Mouse (Mus musculus) embryonic facial prominence, embryonic 11.5 days (tissue): ENCODE measurements at regions not wholly inside any gene's neighbourhood (a gene's known extent, or its start where the extent isn't known, plus 50 kb on each side); places are given as distances from the start of the nearest gene placed in this dataset.

Experiments
- ATAC-seq: fragments of 200-750 bp; cut with Nextera tagmentation; replicated peaks from 2 replicates; pipeline ENCODE4 v1.8.0; 2017; ENCODE audit warnings: low read depth; ENCODE audit not compliant: insufficient number of reproducible peaks, low FRiP score, low TSS enrichment
- DNase-seq: peaks from one replicate; pipeline ENCODE4 v3.0.0-alpha.2; 2015; ENCODE audit warnings: low spot score
- H3K27ac ChIP-seq: fragments of 300-500 bp; sonication (generic); replicated peaks from 2 replicates; pipeline ENCODE4 v1.5.1; 2014; ENCODE audit warnings: mild to moderate bottlenecking, low read depth, low read length, control low read depth
- H3K27me3 ChIP-seq: fragments of 300-500 bp; sonication (generic); 2 replicates; pipeline ENCODE4 v1.6.1; 2014; ENCODE audit warnings: mild to moderate bottlenecking, low read length, moderate library complexity, mixed read lengths; ENCODE audit not compliant: control insufficient read depth, insufficient read depth
- H3K36me3 ChIP-seq: fragments of 300-500 bp; sonication (generic); replicated peaks from 2 replicates; pipeline ENCODE4 v1.6.1; 2014; ENCODE audit warnings: low read depth, mild to moderate bottlenecking, low read length, moderate library complexity, mixed read lengths; ENCODE audit not compliant: control insufficient read depth, insufficient read depth
- H3K4me1 ChIP-seq: fragments of 300-500 bp; sonication (generic); 2 replicates; pipeline ENCODE4 v1.6.1; 2014; ENCODE audit warnings: low read length, mixed read lengths; ENCODE audit not compliant: control insufficient read depth, insufficient read depth
- H3K4me2 ChIP-seq: fragments of 300-500 bp; sonication (generic); 2 replicates; pipeline ENCODE4 v1.6.1; 2014; ENCODE audit warnings: low read depth, mild to moderate bottlenecking, control low read depth, low read length, moderate library complexity
- H3K4me3 ChIP-seq: fragments of 300-500 bp; sonication (generic); 2 replicates; pipeline ENCODE4 v1.5.1; 2014; ENCODE audit warnings: low read depth, low read length, control low read depth
- H3K9ac ChIP-seq: fragments of 300-500 bp; sonication (generic); replicated peaks from 2 replicates; pipeline ENCODE4 v1.6.1; 2014; ENCODE audit warnings: mild to moderate bottlenecking, control low read depth, low read length
- H3K9me3 ChIP-seq: fragments of 300-500 bp; sonication (generic); replicated peaks from 2 replicates; pipeline ENCODE4 v1.6.1; 2016; ENCODE audit warnings: mild to moderate bottlenecking, low read length, inconsistent platforms, mixed read lengths; ENCODE audit not compliant: control insufficient read depth
- WGBS: fragments of 180-500 bp; shearing (Covaris S2); extraction: QIAGEN DNeasy Blood & Tissue Kit; methylation state at CpG from one replicate; pipeline ENCODE4 v1.1.7; 2014; 5-methylcytosine and 5-hydroxymethylcytosine counted together

- Histone ChIP-seq H3K9ac (no peak overlapping the region), H3K27me3 (no peaks in the 10 kb centered on the region), H3K4me2 (no peak overlapping the region), H3K36me3 (no peaks in the 10 kb centered on the region), H3K4me1 (no peaks in the 10 kb centered on the region), H3K4me3 (no peak overlapping the region), H3K9me3 (no peaks in the 10 kb centered on the region), H3K27ac (no peak overlapping the region)
- 75% methylated on average over 1 of the region's 1 CpGs for WGBS
- DNase-seq (no peak), ATAC-seq (no peak)
These were observed 414.6 kb downstream of the Adgrl2 start for GRCm38 (mm10) chr3:148575735-148576134.

DNA sequence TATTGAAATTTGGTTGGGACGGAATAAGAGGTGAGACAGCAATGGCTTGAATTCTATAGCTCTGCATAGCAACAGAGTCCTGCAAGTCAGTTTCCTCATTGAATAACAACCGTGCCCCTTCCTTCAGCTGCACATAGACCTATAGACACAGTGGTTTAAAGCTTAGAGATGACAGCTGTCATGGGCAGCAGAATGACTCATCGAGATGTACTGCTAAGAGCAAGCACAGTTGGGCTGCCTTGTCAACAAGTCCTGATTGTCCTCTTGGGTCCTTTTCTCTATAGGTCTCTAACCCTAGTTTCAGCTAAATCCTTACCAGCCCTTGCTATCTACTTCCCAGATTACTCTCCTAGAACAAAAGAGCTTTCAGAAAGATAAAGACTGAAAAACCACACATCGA lies 417.9 kb downstream of the Adgrl2 start:
- H3K4me3 ChIP-seq = no peak overlapping the region
- 86% methylated on average over 4 of the region's 4 CpGs for WGBS
- H3K4me2 ChIP-seq = no peak overlapping the region
- H3K4me1 ChIP-seq = no peaks in the 10 kb centered on the region
- H3K27me3 ChIP-seq = no peaks in the 10 kb centered on the region
- H3K9me3 ChIP-seq = no peaks in the 10 kb centered on the region
- no peak overlapping the region for H3K9ac ChIP-seq
- no peaks in the 10 kb centered on the region for H3K36me3 ChIP-seq
- no peak for DNase-seq
- ATAC-seq = no peak
- H3K27ac ChIP-seq = no peak overlapping the region

DNA sequence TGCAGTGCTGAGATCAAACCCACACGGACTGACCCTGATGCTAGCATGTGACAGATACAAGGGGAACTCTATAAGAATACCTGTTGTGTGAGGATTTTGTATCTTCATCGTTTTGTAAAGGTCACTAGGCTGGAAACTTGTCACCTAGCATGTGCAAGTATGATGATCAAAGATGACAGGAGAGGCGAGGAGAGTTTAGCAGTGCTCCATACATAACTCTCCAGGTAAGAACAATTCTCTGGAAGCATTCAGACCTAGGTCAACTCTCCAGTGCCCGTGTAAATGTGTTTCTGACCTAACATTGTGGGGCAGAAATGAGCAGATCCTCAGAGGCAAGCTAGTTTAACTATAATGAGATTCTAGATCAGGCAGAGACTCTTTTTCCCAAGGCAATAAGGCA lies 425.6 kb downstream of the Adgrl2 start:
- H3K9me3 ChIP-seq = no peaks in the 10 kb centered on the region

DNA sequence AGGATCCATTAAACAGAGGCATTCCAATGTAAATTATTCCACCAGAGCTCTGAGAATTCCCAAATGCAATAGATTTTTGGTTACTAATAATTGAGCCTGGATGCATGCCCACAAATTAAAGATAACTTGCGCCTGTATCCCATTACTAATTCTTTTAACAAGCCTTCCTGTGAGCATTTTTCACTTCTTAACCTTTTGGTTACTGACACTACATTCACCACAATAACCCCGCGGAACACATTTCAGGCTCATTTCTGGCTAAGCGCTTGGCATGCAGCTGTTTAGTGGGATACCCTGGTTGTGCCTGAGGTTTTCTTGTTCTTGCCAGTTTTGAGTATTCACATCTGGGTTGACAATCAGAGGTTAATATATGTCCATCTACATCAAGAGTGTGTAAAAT lies 429.1 kb downstream of the Adgrl2 start:
- no peak for DNase-seq
- H3K9me3 ChIP-seq = no peaks in the 10 kb centered on the region

More for the DNA sequence above, 425.6 kb downstream of the Adgrl2 start:
- Histone ChIP-seq H3K27me3 (no peaks in the 10 kb centered on the region), H3K4me1 (no peaks in the 10 kb centered on the region), H3K4me2 (no peak overlapping the region), H3K27ac (no peak overlapping the region), H3K4me3 (no peak overlapping the region), H3K36me3 (no peaks in the 10 kb centered on the region), H3K9ac (no peak overlapping the region)
- DNase-seq = no peak
- 78% methylated on average over 4 of the region's 4 CpGs for WGBS
- no peak for ATAC-seq

DNA sequence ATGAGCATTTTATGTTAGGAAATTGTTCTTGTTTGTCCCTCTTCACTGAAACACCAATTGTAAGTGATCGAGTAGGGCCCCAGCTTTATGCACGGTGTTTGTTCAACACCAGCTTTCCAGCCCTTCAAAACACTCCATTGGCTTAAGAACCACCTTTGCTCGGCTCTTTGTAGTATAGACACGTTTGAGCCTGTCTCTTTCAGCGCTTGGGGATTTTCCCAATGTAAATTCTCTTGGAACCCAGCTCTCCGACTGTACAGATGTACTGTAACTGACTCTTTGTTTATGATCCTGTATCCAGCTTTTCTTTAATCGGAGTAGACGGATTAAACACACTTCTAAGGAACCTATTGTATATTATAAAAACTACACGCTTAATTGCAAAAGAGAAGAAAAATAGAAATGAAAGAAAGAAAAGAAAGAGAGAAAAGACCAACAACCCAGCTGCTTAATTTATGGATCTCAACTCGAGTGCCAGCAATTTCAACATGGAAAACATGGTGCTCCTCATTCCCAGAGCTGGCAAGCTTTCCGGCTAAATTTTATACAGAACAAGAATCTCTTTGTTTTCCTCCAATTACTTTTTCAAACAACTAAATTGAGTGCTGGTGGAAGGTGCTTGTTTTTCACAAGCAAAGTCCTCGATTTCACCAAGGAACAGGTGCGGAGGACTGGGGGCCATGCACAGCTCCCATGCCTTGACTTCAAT lies 430.4 kb downstream of the Adgrl2 start:
- 80% methylated on average over 13 of the region's 13 CpGs for WGBS
- Histone ChIP-seq H3K9me3 (no peaks in the 10 kb centered on the region), H3K27ac (no peak overlapping the region), H3K4me2 (no peak overlapping the region), H3K36me3 (no peaks in the 10 kb centered on the region), H3K27me3 (no peaks in the 10 kb centered on the region), H3K4me3 (no peak overlapping the region), H3K4me1 (no peaks in the 10 kb centered on the region), H3K9ac (no peak overlapping the region)
- DNase-seq = no peak
- no peak for ATAC-seq

More for the DNA sequence above, 429.1 kb downstream of the Adgrl2 start:
- no peaks in the 10 kb centered on the region for H3K36me3 ChIP-seq
- no peak overlapping the region for H3K27ac ChIP-seq
- H3K4me2 ChIP-seq = no peak overlapping the region
- H3K4me3 ChIP-seq = no peak overlapping the region
- no peak overlapping the region for H3K9ac ChIP-seq
- H3K4me1 ChIP-seq = no peaks in the 10 kb centered on the region
- no peaks in the 10 kb centered on the region for H3K27me3 ChIP-seq
- ATAC-seq = no peak
- WGBS = 65% methylated on average over 4 of the region's 4 CpGs

DNA sequence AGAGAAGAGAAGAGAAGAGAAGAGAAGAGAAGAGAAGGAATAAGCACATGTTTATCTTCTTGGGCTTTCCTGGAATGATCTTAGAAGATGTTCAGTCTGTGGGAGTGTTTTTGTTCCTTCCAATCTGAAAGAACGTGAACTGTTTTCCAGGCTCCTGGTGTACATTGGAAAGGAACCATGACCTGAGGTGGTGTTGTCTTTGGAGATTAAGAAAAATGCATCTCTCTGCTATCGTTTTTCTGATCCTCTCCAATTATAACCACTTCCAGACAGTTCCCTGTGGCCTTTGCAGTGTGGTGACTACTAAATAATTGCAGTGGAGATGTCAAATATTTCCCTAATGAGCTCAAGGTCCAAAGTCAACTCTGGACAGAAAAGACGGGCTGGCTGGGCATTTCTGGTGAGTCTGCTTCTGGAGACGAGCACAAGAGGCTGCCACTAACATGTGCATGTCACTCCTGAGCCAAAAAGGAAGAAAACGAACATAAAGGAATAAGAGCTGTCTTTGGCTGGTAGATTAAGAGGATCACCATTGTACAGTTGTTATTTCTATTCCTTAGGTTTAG lies 431.7 kb downstream of the Adgrl2 start:
- WGBS = 53% methylated on average over 5 of the region's 5 CpGs
- DNase-seq (no peak), ATAC-seq (no peak)
- Histone ChIP-seq H3K4me3 (no peak overlapping the region), H3K27me3 (no peaks in the 10 kb centered on the region), H3K9ac (no peak overlapping the region), H3K36me3 (no peaks in the 10 kb centered on the region), H3K4me1 (no peaks in the 10 kb centered on the region), H3K4me2 (no peak overlapping the region), H3K27ac (no peak overlapping the region), H3K9me3 (no peaks in the 10 kb centered on the region)

DNA sequence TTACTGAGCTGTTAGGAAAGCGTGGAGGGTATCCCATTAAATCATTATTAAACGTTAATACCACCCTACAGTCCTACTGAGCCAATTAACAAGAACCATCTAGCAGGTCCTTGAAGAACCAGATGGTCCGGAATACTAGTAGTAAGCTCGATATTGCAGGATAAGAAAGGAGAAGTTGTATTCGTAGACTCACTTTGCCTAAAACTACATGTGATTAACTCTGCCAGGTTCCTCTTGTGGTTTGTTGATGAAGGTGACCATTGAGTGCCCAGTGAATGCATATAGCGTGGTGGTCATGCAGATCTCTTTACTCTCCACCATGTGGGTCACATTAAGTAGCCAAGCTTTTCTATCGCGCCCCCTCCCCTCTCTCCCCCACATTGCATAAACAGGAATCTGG lies 435.0 kb downstream of the Adgrl2 start:
- H3K27ac ChIP-seq = no peak overlapping the region
- no peaks in the 10 kb centered on the region for H3K4me1 ChIP-seq
- H3K9me3 ChIP-seq = no peaks in the 10 kb centered on the region
- 73% methylated on average over 8 of the region's 8 CpGs for WGBS
- DNase-seq = no peak
- no peak overlapping the region for H3K4me3 ChIP-seq
- H3K27me3 ChIP-seq = no peaks in the 10 kb centered on the region
- H3K4me2 ChIP-seq = no peak overlapping the region
- no peak for ATAC-seq
- no peak overlapping the region for H3K9ac ChIP-seq
- no peaks in the 10 kb centered on the region for H3K36me3 ChIP-seq

- no peak overlapping the region for H3K4me3 ChIP-seq
- ATAC-seq (no peak), DNase-seq (no peak)
- no peak overlapping the region for H3K4me2 ChIP-seq
- WGBS = 95% methylated on average over 2 of the region's 2 CpGs
- H3K9ac ChIP-seq = no peak overlapping the region
- H3K27ac ChIP-seq = no peak overlapping the region
- H3K27me3 ChIP-seq = no peaks in the 10 kb centered on the region
- no peaks in the 10 kb centered on the region for H3K4me1 ChIP-seq
- no peaks in the 10 kb centered on the region for H3K9me3 ChIP-seq
- H3K36me3 ChIP-seq = no peaks in the 10 kb centered on the region
These were observed 439.6 kb downstream of the Adgrl2 start for GRCm38 (mm10) chr3:148550716-148551115.
